Mouse (Mus musculus): ENCODE results near the gene Fam222b. TPM values are rescaled to one million over a fixed set of nuclear protein-coding genes. Genes with fewer than 3 reads are reported as not detected.

The Fam222b gene
- polyA plus RNA-seq, 1 experiment, result 36.5 TPM

DNA sequence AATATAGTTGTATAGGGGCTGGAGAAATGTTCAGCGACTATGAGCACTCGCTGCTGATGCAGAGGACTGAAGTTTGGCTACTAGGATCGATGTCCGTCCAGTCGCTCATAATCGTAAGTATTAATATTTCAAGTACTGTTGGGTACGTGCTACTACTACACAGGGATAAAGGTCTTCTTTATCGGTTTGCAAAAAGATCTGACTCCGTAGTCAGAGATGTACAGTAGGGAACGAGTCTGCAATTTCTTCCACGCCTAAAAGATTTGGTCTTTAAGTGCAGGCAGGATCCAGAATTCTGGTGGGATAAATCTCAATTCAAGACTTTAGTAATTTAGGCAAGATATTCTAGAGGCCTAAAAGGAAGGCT lies 340 bp upstream of the Fam222b start:
- no peak for TF ChIP-seq CTCF (IDR thresholded peaks at IDR 0.05; ENCODE audit: borderline replicate concordance, extremely low read depth, insufficient read depth, insufficient read length)
- TF ChIP-seq POLR2A (IDR thresholded peaks at IDR 0.05; ENCODE audit: borderline replicate concordance, extremely low read depth, insufficient read depth, insufficient read length, poor library complexity, severe bottlenecking), result no peak
- no peak for DNase-seq (ENCODE audit: low read depth)

GRCm38 (mm10) chr11:78095144-78095516 lies 670 bp downstream of the Fam222b start:
- DNase-seq (ENCODE audit: low read depth), result no peak
- TF ChIP-seq CTCF (IDR thresholded peaks at IDR 0.05; ENCODE audit: borderline replicate concordance, extremely low read depth, insufficient read depth, insufficient read length) (no peak), POLR2A (IDR thresholded peaks at IDR 0.05; ENCODE audit: borderline replicate concordance, extremely low read depth, insufficient read depth, insufficient read length, poor library complexity, severe bottlenecking) (no peak)

GRCm38 (mm10) chr11:78097077-78097476 lies 2.6 kb downstream of the Fam222b start:
- no peak for DNase-seq (ENCODE audit: low read depth)
- TF ChIP-seq CTCF (IDR thresholded peaks at IDR 0.05; ENCODE audit: borderline replicate concordance, extremely low read depth, insufficient read depth, insufficient read length) (no peak), POLR2A (IDR thresholded peaks at IDR 0.05; ENCODE audit: borderline replicate concordance, extremely low read depth, insufficient read depth, insufficient read length, poor library complexity, severe bottlenecking) (no peak)

- no peak for DNase-seq (ENCODE audit: low read depth)
- TF ChIP-seq CTCF (IDR thresholded peaks at IDR 0.05; ENCODE audit: borderline replicate concordance, extremely low read depth, insufficient read depth, insufficient read length) (no peak), POLR2A (IDR thresholded peaks at IDR 0.05; ENCODE audit: borderline replicate concordance, extremely low read depth, insufficient read depth, insufficient read length, poor library complexity, severe bottlenecking) (no peak)
These were observed 6.3 kb downstream of the Fam222b start for GRCm38 (mm10) chr11:78100746-78101145.

DNA sequence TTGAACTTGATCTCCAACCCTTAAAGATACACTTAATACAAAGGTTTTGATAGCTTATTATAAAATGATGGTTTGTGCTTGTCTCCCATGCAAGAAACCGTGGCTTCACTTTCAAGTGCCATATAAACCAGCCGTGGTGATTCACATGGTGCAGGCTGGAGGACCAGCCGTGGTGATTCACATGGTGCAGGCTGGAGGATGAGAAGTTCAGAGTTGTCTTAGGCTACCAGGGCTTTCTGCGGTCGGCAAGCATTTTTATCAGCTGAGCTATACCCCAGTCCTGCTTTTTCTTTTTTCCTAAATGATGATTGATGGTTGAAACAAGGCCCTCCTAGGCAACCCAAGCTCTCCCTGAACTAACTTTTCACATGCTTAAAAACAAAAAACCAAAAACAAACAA lies 7.7 kb downstream of the Fam222b start:
- TF ChIP-seq POLR2A (IDR thresholded peaks at IDR 0.05; ENCODE audit: borderline replicate concordance, extremely low read depth, insufficient read depth, insufficient read length, poor library complexity, severe bottlenecking) (no peak), CTCF (IDR thresholded peaks at IDR 0.05; ENCODE audit: borderline replicate concordance, extremely low read depth, insufficient read depth, insufficient read length) (no peak)
- DNase-seq (ENCODE audit: low read depth), result no peak

DNA sequence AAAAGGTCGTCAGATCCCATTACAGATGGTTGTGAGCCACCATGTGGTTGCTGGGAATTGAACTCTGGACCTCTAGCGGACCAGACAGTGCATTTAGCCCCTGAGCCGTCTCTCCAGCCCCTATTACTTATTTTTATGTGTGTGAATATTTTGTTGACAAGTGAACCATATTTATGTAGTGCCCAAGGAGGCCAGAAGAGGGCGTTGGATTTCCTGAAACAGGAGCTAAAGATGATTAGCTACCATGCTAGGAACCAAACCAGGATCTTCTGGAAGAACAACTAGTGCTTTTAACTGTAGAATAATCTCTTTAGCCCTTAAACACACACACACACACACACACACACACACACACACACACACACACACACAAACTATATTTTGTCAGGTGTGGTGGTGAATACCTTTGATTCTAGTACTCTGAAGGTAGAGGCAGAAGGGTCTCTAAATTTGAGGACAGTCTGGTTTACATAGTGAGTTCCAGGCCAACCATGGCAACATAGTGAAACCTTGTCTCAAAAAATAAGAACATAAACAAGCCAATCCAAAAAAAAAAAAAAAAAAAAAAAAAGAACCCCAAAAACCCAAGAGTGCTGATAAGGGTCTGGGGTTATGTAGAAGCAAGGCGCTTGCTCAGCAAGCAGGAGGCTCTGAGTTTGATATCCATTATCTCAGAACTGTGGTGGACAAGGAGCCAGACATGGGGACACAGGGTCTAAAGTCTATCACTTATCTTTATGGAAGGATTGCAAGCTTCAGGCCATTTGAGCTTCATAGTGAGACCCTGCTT lies 8.7 kb downstream of the Fam222b start:
- no peak for TF ChIP-seq POLR2A (IDR thresholded peaks at IDR 0.05; ENCODE audit: borderline replicate concordance, extremely low read depth, insufficient read depth, insufficient read length, poor library complexity, severe bottlenecking)
- no peak for TF ChIP-seq CTCF (IDR thresholded peaks at IDR 0.05; ENCODE audit: borderline replicate concordance, extremely low read depth, insufficient read depth, insufficient read length)
- DNase-seq (ENCODE audit: low read depth), result no peak

DNA sequence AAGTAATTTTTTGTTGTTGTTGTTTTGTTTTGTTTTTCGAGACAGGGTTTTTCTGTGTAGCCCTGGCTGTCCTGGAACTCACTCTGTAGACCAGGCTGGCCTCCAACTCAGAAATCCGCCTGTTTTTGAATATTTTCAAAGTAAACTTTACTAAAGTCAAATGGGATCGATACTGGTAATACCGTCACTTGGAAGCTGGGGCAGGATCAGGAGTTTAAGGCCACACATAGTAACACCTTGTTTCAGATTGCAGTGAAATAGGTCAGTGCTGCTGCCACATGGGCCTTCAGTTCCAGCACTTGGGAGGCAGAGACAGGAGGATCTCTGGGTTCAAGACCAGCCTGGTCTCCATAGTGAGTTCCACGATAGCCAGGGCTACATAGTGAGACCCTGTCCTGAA lies 10.0 kb downstream of the Fam222b start:
- TF ChIP-seq CTCF (IDR thresholded peaks at IDR 0.05; ENCODE audit: borderline replicate concordance, extremely low read depth, insufficient read depth, insufficient read length) (no peak), POLR2A (IDR thresholded peaks at IDR 0.05; ENCODE audit: borderline replicate concordance, extremely low read depth, insufficient read depth, insufficient read length, poor library complexity, severe bottlenecking) (no peak)
- no peak for DNase-seq (ENCODE audit: low read depth)

GRCm38 (mm10) chr11:78113616-78114015 lies 19.2 kb downstream of the Fam222b start:
- DNase-seq (ENCODE audit: low read depth), result peak; percentile 85
- TF ChIP-seq POLR2A (IDR thresholded peaks at IDR 0.05; ENCODE audit: borderline replicate concordance, extremely low read depth, insufficient read depth, insufficient read length, poor library complexity, severe bottlenecking) (no peak), CTCF (IDR thresholded peaks at IDR 0.05; ENCODE audit: borderline replicate concordance, extremely low read depth, insufficient read depth, insufficient read length) (no peak)

GRCm38 (mm10) chr11:78114676-78115366 lies 20.4 kb downstream of the Fam222b start:
- TF ChIP-seq CTCF (IDR thresholded peaks at IDR 0.05; ENCODE audit: borderline replicate concordance, extremely low read depth, insufficient read depth, insufficient read length) (no peak), POLR2A (IDR thresholded peaks at IDR 0.05; ENCODE audit: borderline replicate concordance, extremely low read depth, insufficient read depth, insufficient read length, poor library complexity, severe bottlenecking) (peak; percentile 69; the same call in 1 of the 2 replicates)
- no peak for DNase-seq (ENCODE audit: low read depth)

- TF ChIP-seq POLR2A (IDR thresholded peaks at IDR 0.05; ENCODE audit: borderline replicate concordance, extremely low read depth, insufficient read depth, insufficient read length, poor library complexity, severe bottlenecking), result no peak
- no peak for TF ChIP-seq CTCF (IDR thresholded peaks at IDR 0.05; ENCODE audit: borderline replicate concordance, extremely low read depth, insufficient read depth, insufficient read length)
- DNase-seq (ENCODE audit: low read depth), result peak; percentile 99
These were observed 21.1 kb downstream of the Fam222b start for GRCm38 (mm10) chr11:78115367-78116145.

GRCm38 (mm10) chr11:78116146-78116410 lies 21.6 kb downstream of the Fam222b start:
- no peak for DNase-seq (ENCODE audit: low read depth)
- no peak for TF ChIP-seq POLR2A (IDR thresholded peaks at IDR 0.05; ENCODE audit: borderline replicate concordance, extremely low read depth, insufficient read depth, insufficient read length, poor library complexity, severe bottlenecking)
- TF ChIP-seq CTCF (IDR thresholded peaks at IDR 0.05; ENCODE audit: borderline replicate concordance, extremely low read depth, insufficient read depth, insufficient read length), result no peak
